Mouse (Mus musculus) gastrocnemius, adult 18-20 months (tissue): ENCODE measurements around the gene Pgbd1. TPM values are rescaled to one million over a fixed set of nuclear protein-coding genes. Genes with fewer than 3 reads are reported as not detected.
"Not testable (repeated sequence)": the region's sequence is repeated elsewhere in the genome, so short reads cannot be mapped to it uniquely, and the experiment has no call there.

Experiments used
- DNase-seq: peaks from one replicate; pipeline ENCODE4 v3.0.0; 2021; ENCODE audit warnings: low spot score
- long read RNA-seq, 2 experiments: library from polyadenylated mRNA; stranded (forward); transcript quantifications; one replicate each; pipeline ENCODE4 v2.0.0; 2021
- total RNA-seq, 2 experiments: library from RNA; stranded (reverse); gene quantifications; 2 replicates each; pipeline ENCODE4 v1.2.3; 2021

Pgbd1 gene
- under 1 TPM; 0.31 to 0.39 TPM for total RNA-seq
- long read RNA-seq, experiment 1, partial matches to known transcripts, result 0 of 1 reads
- long read RNA-seq, experiment 1, other reads (novel, unspliced or antisense), result 1 of 1 reads
- long read RNA-seq, experiment 2, result 0 reads

GRCm38 (mm10) chr13:21440503-21441206 lies at the start of gene Pgbd1:
Gene Pgbd1, minus strand, starts transcription at chr13:21441058.
- DNase-seq, result peak; percentile 33

DNA sequence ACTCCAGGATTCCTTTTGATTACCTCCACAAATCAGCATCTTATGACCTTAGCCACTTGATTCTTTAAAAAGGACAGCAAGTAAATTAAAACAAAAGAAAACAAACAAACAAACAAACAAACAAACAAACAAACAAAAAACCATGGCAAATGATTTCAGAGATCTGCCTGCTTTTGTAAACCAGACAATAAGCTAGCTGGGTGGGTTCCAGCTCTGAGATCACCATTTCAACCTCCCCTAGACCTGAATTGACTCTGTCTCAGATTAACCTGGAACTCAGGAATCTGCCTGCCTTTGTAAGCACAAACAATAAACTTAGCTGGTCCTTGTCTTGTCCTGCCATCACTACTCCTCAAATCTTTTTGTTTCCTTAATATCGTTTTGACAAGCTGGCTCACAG lies 46.0 kb upstream of the Pgbd1 start:
- DNase-seq, result no peak

- peak; percentile 59 for DNase-seq
These were observed 38.2 kb upstream of the Pgbd1 start, which contains the start of the genes Zkscan4 and Gm10065 for GRCm38 (mm10) chr13:21478759-21479670. Gene Zkscan4, plus strand, starts transcription at chr13:21478907. Gene Gm10065, minus strand, starts transcription at chr13:21479441.

DNA sequence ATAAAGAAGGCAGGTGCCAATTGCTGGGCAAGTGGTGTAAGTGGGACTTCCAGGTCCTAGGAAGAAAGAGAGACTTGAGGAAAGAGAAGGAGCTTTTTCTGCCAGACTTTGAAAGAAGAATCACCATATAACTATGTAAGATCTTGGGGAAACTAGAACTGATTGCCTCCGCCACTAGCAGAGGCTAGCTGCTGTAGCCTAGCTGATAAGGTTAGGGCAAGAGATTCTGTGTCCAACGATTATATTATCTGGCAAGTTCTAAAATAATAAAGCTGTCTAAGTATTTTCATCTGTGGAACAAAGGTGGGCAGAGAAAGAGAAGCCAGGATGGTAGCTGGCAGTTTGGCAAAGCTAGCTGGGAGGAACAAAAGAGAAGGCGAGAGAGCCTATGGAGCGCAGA lies 31.6 kb upstream of the Pgbd1 start:
- no peak for DNase-seq

GRCm38 (mm10) chr13:21469097-21469496 lies 28.2 kb upstream of the Pgbd1 start:
- no peak for DNase-seq

GRCm38 (mm10) chr13:21468061-21469019 lies 27.5 kb upstream of the Pgbd1 start, which contains the start of gene Nkapl:
Gene Nkapl, minus strand, starts transcription at chr13:21468509.
- DNase-seq, result peak; percentile 79

- no peak for DNase-seq
These were observed 26.5 kb upstream of the Pgbd1 start for GRCm38 (mm10) chr13:21467336-21467735.

- DNase-seq, result not testable (repeated sequence)
These were observed 21.7 kb upstream of the Pgbd1 start for GRCm38 (mm10) chr13:21462516-21462915.

DNA sequence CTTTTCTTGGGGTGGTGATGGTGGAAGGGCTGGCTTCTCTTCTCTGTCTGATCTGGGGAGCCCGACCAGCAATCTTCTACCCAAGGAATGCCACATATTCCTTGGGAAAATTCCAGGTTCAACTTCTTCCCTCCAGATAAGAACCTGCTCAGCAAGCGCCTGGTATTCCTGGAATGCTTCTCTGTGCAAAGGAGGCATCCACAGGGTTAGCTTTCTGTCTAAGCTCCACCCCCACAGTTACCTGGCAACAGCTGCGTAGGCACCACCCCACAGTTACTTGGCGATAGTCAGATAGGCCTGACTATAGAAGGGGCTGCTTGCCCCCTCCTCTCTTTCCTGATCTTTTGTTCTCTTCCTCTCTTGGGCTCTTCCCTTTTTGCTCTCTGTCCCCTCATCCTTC lies 15.5 kb upstream of the Pgbd1 start:
- DNase-seq, result no peak

GRCm38 (mm10) chr13:21454133-21454532 lies 13.3 kb upstream of the Pgbd1 start:
- no peak for DNase-seq

- peak; percentile 84 for DNase-seq
These were observed 12.6 kb upstream of the Pgbd1 start, which contains the start of gene Zscan26 for GRCm38 (mm10) chr13:21453449-21453848. Gene Zscan26, minus strand, starts transcription at chr13:21453730.

- DNase-seq, result no peak
These were observed 12.2 kb upstream of the Pgbd1 start for GRCm38 (mm10) chr13:21453042-21453441.

DNA sequence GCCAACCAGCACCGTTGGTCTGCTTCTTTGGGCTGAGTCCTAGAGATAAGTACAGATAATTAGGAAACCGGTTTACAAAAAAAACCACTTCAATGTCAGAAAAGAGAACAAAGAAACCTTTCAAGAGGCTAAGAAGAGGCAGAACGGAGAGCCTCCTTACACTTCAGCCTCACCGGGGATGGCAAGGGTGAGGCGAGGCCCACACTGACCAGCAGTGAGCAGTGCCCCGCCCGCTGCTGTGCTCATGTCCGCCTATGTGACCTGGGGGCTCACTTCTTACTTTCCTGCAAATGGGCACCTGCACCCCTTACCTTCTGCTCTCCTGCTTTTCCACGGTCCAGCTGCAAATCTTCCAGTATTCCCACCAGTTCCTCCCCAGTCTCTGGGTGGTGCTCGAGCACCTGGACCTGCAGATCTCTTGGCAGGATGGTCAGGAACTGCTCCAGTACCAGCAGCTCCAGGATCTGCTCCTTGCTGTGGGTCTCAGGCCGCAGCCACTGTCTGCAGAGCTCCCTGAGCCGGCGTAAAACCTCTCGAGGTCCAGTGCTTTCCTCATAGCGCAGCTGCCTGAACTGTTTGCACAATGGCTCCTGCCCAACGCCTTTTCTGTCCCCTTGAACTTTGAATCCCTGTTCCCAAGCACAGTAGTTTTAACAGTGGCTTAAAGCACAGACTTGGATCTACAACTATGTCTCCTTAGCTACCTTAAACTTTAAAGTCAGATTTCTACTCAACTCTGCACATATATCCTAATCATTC lies 7.2 kb upstream of the Pgbd1 start:
- no peak for DNase-seq

DNA sequence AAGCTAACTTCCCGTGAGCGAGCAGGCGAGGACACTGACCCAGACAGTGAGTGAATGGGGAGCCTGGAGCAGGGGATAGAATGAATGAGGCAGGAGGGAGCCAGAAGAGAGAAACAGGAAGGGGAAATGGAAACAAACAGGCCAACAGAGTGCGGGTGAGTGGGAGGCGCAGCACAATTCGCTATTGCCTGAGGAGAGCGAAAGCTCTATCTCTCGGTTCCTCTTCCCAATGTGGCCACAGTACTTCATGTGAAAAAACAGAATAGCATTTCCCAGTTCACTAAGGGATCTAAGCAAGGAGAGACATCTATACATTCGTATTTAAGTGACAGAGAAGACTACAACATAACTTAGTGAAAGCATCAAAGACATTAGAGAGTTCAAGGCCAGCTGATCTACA lies 5.9 kb upstream of the Pgbd1 start:
- DNase-seq, result no peak

DNA sequence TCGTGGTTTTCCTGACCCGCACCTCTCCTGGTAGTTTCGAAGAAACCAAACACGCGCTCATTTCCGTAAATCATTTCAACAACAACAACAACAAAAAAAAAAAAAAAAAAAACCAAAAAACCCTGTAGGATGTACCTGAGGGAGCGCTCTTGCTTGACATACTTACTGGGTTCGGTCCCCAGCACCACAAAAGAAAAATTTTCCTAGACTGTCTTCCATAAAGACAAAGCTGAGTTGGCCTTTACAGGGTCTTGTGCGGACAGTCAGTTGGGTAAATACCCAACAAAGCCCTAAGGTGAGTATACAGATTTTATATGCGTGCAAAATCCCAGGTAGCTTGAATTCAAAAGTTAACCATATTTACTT lies 332 bp upstream of the Pgbd1 start:
- DNase-seq, result no peak

GRCm38 (mm10) chr13:21435476-21435875 lies 5.4 kb downstream of the Pgbd1 start:
- DNase-seq, result no peak

DNA sequence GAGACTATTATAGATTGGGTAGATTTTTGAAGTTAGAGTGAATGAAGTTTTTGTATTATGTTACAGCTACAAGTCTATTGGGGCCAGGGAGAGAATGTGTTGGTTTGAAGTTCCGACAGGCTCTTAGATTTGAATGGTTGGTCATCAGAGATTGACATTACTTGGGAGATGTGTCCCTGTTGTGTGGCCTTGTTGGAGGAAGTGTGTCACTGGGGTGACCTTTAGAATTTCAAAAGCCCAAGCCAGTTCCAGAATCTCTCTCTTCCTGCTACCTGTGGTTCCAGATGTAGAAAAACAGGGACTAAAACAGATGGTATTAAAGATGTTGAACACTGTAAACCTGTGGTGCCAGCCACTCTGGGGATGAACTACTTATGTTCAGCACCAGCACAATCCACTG lies 13.2 kb downstream of the Pgbd1 start:
- DNase-seq, result no peak

GRCm38 (mm10) chr13:21423301-21423700 lies 17.6 kb downstream of the Pgbd1 start:
- no peak for DNase-seq

DNA sequence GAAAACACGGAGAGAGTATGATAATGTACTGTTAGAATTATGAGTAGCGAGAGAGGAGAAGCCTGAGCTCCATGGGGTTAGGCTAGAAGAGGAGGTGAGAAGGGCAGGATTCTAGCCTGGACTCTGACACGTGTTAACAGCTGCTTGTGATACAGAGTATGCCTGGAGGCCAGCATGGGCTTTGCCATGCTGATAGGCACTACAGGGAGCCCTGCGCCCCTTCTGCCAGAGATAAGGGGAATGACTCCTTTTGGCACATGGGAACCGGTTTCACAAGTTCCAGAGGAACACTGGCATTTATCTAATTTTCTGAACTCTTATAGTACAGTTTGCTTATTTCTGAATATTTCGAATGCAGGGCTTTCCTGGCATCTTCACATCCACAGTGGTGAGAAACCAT lies 22.0 kb downstream of the Pgbd1 start:
- no peak for DNase-seq

DNA sequence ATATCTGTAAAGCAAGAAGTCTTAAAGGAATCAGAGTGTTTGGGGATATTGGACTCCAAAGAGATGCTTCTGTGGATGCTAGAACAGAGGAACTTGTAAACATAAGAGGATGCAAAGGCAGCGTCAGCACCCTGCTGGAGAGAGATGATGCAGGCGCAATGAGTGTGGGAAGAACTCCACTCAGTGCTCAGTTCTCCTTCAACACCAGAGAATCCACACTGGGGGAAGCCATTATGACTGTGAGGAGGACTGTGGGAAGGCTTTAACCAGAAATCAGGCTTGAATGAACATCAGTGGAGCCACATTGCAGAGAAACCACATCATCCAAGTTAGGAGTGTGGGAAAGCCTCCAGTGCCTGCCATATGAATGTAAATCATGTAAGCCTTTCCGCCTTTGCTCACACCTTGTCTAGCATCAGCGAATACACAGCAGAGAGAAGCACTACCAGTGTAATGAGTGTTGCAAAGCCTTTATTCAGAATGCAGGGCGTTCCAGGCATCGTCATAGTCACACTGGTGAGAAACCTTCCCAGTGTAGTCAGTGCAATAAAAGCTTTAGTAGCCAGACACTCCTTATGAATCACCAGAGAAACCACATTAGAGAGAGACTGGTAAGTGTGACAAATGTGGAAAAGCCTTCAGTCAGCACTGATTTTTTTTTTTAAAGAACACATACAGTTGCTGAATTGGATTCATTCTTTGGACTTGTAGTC lies 23.4 kb downstream of the Pgbd1 start:
- no peak for DNase-seq
